Mouse (Mus musculus) embryonic fibroblast, embryonic 13.5 days (primary cell): Measurements from ENCODE around the gene Alox12b.

Experiments used
- CTCF ChIP-seq: IDR thresholded peaks from 2 replicates; pipeline ENCODE4 v1.5.1; 2011; ENCODE audit warnings: mild to moderate bottlenecking, control low read depth, low read length, moderate library complexity, borderline replicate concordance; ENCODE audit not compliant: insufficient read depth
- POLR2A ChIP-seq: IDR thresholded peaks from 2 replicates; pipeline ENCODE4 v1.6.1; 2011; ENCODE audit warnings: low read depth, mild to moderate bottlenecking, control low read depth, low read length, moderate library complexity

DNA sequence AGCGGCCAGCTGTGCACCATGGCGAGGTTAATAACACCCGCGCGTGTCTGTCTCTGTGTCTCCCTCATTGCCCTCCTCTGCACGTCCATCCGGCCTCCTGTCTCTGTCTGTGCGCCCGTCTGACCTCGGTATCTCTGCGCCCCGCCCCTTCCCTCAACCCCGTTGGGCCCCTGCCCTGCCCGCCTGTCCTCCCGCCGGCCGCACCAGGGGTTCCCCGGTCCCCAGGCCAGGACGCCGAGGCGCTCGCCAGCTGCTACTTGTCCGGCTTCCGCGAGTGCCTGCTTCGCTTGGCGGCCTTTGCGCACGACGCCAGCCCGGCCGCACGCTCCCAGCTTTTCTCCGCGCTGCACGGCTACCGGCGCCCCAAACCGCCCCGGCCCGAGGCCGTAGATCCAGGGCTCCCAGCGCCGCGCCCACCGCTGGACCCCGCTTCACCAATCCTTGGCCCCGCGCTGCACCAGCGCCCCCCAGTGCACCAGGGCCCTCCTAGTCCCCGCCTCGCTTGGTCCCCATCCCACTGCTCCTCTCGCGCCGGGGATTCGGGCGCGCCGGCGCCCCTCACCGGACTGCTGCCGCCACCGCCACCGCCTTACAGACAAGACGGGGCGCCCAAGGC, 34.3 kb upstream of the Alox12b start, which contains the start of gene 9130213A22Rik:
- TF ChIP-seq CTCF: peak; percentile 77
- TF ChIP-seq POLR2A: peak; percentile 53; the same call in 1 of the 2 replicates
